Mouse (Mus musculus) neural tube, embryonic 12.5 days (tissue): ENCODE measurements around the gene Atxn1. TPM values are rescaled to one million over a fixed set of nuclear protein-coding genes. Genes with fewer than 3 reads are reported as not detected.

Experiments used
- ATAC-seq: fragments of 200-750 bp; cut with Nextera tagmentation; 2 replicates; pipeline ENCODE4 v1.8.0; 2017; ENCODE audit warnings: low read depth, mild to moderate bottlenecking, moderate TSS enrichment, moderate library complexity; ENCODE audit not compliant: low FRiP score
- H3K27ac ChIP-seq: fragments of 300-500 bp; sonication (generic); 2 replicates; pipeline ENCODE4 v1.5.1; 2016
- H3K27me3 ChIP-seq: fragments of 300-500 bp; sonication (generic); replicated peaks from 2 replicates; pipeline ENCODE4 v1.6.1; 2016; ENCODE audit warnings: mild to moderate bottlenecking
- H3K36me3 ChIP-seq: fragments of 300-500 bp; sonication (generic); 2 replicates; pipeline ENCODE4 v1.6.1; 2016; ENCODE audit warnings: mild to moderate bottlenecking
- H3K4me1 ChIP-seq: fragments of 300-500 bp; sonication (generic); 2 replicates; pipeline ENCODE4 v1.6.1; 2016
- H3K4me2 ChIP-seq: fragments of 300-500 bp; sonication (generic); replicated peaks from 2 replicates; pipeline ENCODE4 v1.6.1; 2016; ENCODE audit warnings: mild to moderate bottlenecking
- H3K4me3 ChIP-seq: fragments of 300-500 bp; sonication (generic); 2 replicates; pipeline ENCODE4 v1.5.1; 2016
- H3K9ac ChIP-seq: fragments of 300-500 bp; sonication (generic); 2 replicates; pipeline ENCODE4 v1.6.1; 2016; ENCODE audit warnings: mild to moderate bottlenecking
- H3K9me3 ChIP-seq: fragments of 300-500 bp; sonication (generic); 2 replicates; pipeline ENCODE4 v1.6.1; 2016; ENCODE audit warnings: mild to moderate bottlenecking
- WGBS: fragments of 180-500 bp; shearing (Covaris S2); methylation state at CpG from one replicate; pipeline ENCODE4 v1.1.7; 2016; 5-methylcytosine and 5-hydroxymethylcytosine counted together
- polyA plus RNA-seq: library from polyadenylated mRNA; unstranded; fragments of >200 nt; fragmentation: Nextera tagmentation; extraction: Ambion mirVana; gene quantifications from 2 replicates; pipeline ENCODE4 v1.2.1, GENCODE M21; 2016

Atxn1 gene
- polyA plus RNA-seq, 1 experiment from 2014 or later = 3.4 TPM

- Histone ChIP-seq H3K9me3 (no peaks in the 10 kb centered on the region), H3K36me3 (no peaks in the 10 kb centered on the region), H3K4me3 (no peak overlapping the region), H3K27ac (no peak overlapping the region), H3K4me2 (no peak overlapping the region), H3K27me3 (no peaks in the 10 kb centered on the region), H3K4me1 (no peaks in the 10 kb centered on the region), H3K9ac (no peak overlapping the region)
- WGBS = 88% methylated on average over 5 of the region's 5 CpGs
- ATAC-seq = no peak
These were observed 283.6 kb downstream of the Atxn1 start for GRCm38 (mm10) chr13:45681196-45681595.

- no peaks in the 10 kb centered on the region for H3K9me3 ChIP-seq
- H3K4me2 ChIP-seq = no peak overlapping the region
- no peak overlapping the region for H3K4me3 ChIP-seq
- no peak overlapping the region for H3K9ac ChIP-seq
- H3K36me3 ChIP-seq = no peaks in the 10 kb centered on the region
- H3K4me1 ChIP-seq = no peaks in the 10 kb centered on the region
- no peaks in the 10 kb centered on the region for H3K27me3 ChIP-seq
- H3K27ac ChIP-seq = no peak overlapping the region
- no peak for ATAC-seq
- WGBS = 89% methylated on average over 5 of the region's 5 CpGs
These were observed 284.2 kb downstream of the Atxn1 start for GRCm38 (mm10) chr13:45680651-45681050.

- Histone ChIP-seq H3K36me3 (no peaks in the 10 kb centered on the region), H3K27ac (no peak overlapping the region), H3K4me1 (no peaks in the 10 kb centered on the region), H3K4me2 (no peak overlapping the region), H3K9ac (no peak overlapping the region), H3K4me3 (no peak overlapping the region), H3K27me3 (no peaks in the 10 kb centered on the region), H3K9me3 (no peaks in the 10 kb centered on the region)
- 88% methylated on average over 1 of the region's 1 CpGs for WGBS
- ATAC-seq = no peak
These were observed 285.7 kb downstream of the Atxn1 start for GRCm38 (mm10) chr13:45679096-45679495.

- Histone ChIP-seq H3K4me1 (no peaks in the 10 kb centered on the region), H3K9ac (no peak overlapping the region), H3K9me3 (no peaks in the 10 kb centered on the region), H3K4me3 (no peak overlapping the region), H3K4me2 (no peak overlapping the region), H3K27ac (no peak overlapping the region), H3K36me3 (no peaks in the 10 kb centered on the region), H3K27me3 (no peaks in the 10 kb centered on the region)
- no peak for ATAC-seq
- 88% methylated on average over 2 of the region's 2 CpGs for WGBS
These were observed 292.2 kb downstream of the Atxn1 start for GRCm38 (mm10) chr13:45672628-45673027.

GRCm38 (mm10) chr13:45669969-45670368, 294.8 kb downstream of the Atxn1 start:
- no peak for ATAC-seq
- no peak overlapping the region for H3K4me2 ChIP-seq

GRCm38 (mm10) chr13:45662852-45663251, 302.0 kb downstream of the Atxn1 start:
- Histone ChIP-seq H3K9me3 (no peaks in the 10 kb centered on the region), H3K4me1 (no peaks in the 10 kb centered on the region; the same call in 1 of the 2 replicates), H3K4me3 (no peak overlapping the region), H3K9ac (no peak overlapping the region), H3K4me2 (no peak overlapping the region), H3K36me3 (no peaks in the 10 kb centered on the region), H3K27ac (no peak overlapping the region), H3K27me3 (no peaks in the 10 kb centered on the region)
- ATAC-seq = no peak
- WGBS = 89% methylated on average over 10 of the region's 10 CpGs

More at GRCm38 (mm10) chr13:45669969-45670368, 294.8 kb downstream of the Atxn1 start:
- Histone ChIP-seq H3K9ac (no peak overlapping the region), H3K27me3 (no peaks in the 10 kb centered on the region), H3K9me3 (no peaks in the 10 kb centered on the region), H3K4me1 (no peaks in the 10 kb centered on the region), H3K27ac (no peak overlapping the region), H3K36me3 (no peaks in the 10 kb centered on the region), H3K4me3 (no peak overlapping the region)
- 79% methylated on average over 11 of the region's 11 CpGs for whole genome bisulfite sequencing

- Histone ChIP-seq H3K27ac (no peak overlapping the region), H3K36me3 (no peaks in the 10 kb centered on the region), H3K9me3 (no peaks in the 10 kb centered on the region), H3K9ac (no peak overlapping the region), H3K27me3 (no peaks in the 10 kb centered on the region), H3K4me3 (no peak overlapping the region), H3K4me1 (no peaks in the 10 kb centered on the region; the same call in 1 of the 2 replicates), H3K4me2 (no peak overlapping the region)
- 62% methylated on average over 3 of the region's 3 CpGs for WGBS
- ATAC-seq = no peak
These were observed 302.6 kb downstream of the Atxn1 start for GRCm38 (mm10) chr13:45662216-45662615.

- H3K9me3 ChIP-seq = no peaks in the 10 kb centered on the region
- ATAC-seq = no peak
- H3K4me1 ChIP-seq = no peaks in the 10 kb centered on the region; the same call in 1 of the 2 replicates
- 77% methylated on average over 12 of the region's 12 CpGs for WGBS
- H3K4me2 ChIP-seq = no peak overlapping the region
- H3K36me3 ChIP-seq = no peaks in the 10 kb centered on the region
- H3K4me3 ChIP-seq = no peak overlapping the region
- no peak overlapping the region for H3K27ac ChIP-seq
- H3K27me3 ChIP-seq = no peaks in the 10 kb centered on the region
- no peak overlapping the region for H3K9ac ChIP-seq
These were observed 303.3 kb downstream of the Atxn1 start for GRCm38 (mm10) chr13:45661283-45662185.

- Histone ChIP-seq H3K4me1 (no peaks in the 10 kb centered on the region; the same call in 1 of the 2 replicates), H3K9ac (no peak overlapping the region), H3K27me3 (no peaks in the 10 kb centered on the region), H3K36me3 (no peaks in the 10 kb centered on the region), H3K9me3 (no peaks in the 10 kb centered on the region), H3K4me3 (no peak overlapping the region), H3K27ac (no peak overlapping the region), H3K4me2 (no peak overlapping the region)
- no peak for ATAC-seq
- WGBS = 82% methylated on average over 4 of the region's 4 CpGs
These were observed 305.0 kb downstream of the Atxn1 start for GRCm38 (mm10) chr13:45659813-45660212.

- WGBS = 93% methylated on average over 5 of the region's 5 CpGs
- no peak overlapping the region for H3K27ac ChIP-seq
- H3K4me1 ChIP-seq = no peaks in the 10 kb centered on the region; the same call in 1 of the 2 replicates
- H3K4me3 ChIP-seq = no peak overlapping the region
- no peaks in the 10 kb centered on the region for H3K9me3 ChIP-seq
- no peak overlapping the region for H3K4me2 ChIP-seq
- no peaks in the 10 kb centered on the region for H3K36me3 ChIP-seq
- ATAC-seq = no peak
- H3K27me3 ChIP-seq = no peaks in the 10 kb centered on the region
- H3K9ac ChIP-seq = no peak overlapping the region
These were observed 306.5 kb downstream of the Atxn1 start for GRCm38 (mm10) chr13:45658343-45658742.

GRCm38 (mm10) chr13:45657176-45657575, 307.6 kb downstream of the Atxn1 start:
- H3K36me3 ChIP-seq = no peaks in the 10 kb centered on the region
- WGBS = 100% methylated on average over 1 of the region's 1 CpGs
- no peaks in the 10 kb centered on the region for H3K4me1 ChIP-seq
- ATAC-seq = no peak
- H3K4me3 ChIP-seq = no peak overlapping the region
- no peak overlapping the region for H3K9ac ChIP-seq
- H3K27me3 ChIP-seq = no peaks in the 10 kb centered on the region
- no peak overlapping the region for H3K27ac ChIP-seq
- no peaks in the 10 kb centered on the region for H3K9me3 ChIP-seq
- no peak overlapping the region for H3K4me2 ChIP-seq

GRCm38 (mm10) chr13:45651652-45652241, 313.1 kb downstream of the Atxn1 start:
- H3K4me1 ChIP-seq = no peaks in the 10 kb centered on the region
- H3K9me3 ChIP-seq = no peaks in the 10 kb centered on the region
- H3K36me3 ChIP-seq = no peaks in the 10 kb centered on the region
- H3K27me3 ChIP-seq = no peaks in the 10 kb centered on the region
- 87% methylated on average over 10 of the region's 10 CpGs for WGBS
- no peak overlapping the region for H3K4me2 ChIP-seq
- no peak for ATAC-seq
- no peak overlapping the region for H3K27ac ChIP-seq
- no peak overlapping the region for H3K4me3 ChIP-seq
- no peak overlapping the region for H3K9ac ChIP-seq
